Mouse (Mus musculus) heart, embryonic 11.5 days (tissue): ENCODE measurements around the gene Glycam1. TPM values are rescaled to one million over a fixed set of nuclear protein-coding genes. Genes with fewer than 3 reads are reported as not detected.

ENCODE experiments used
- ATAC-seq: fragments of 200-750 bp; cut with Nextera tagmentation; replicated peaks from 2 replicates; pipeline ENCODE4 v1.8.0; 2017; ENCODE audit warnings: moderate library complexity; ENCODE audit not compliant: insufficient number of reproducible peaks, low FRiP score, low TSS enrichment
- H3K27ac ChIP-seq: fragments of 300-500 bp; sonication (generic); 2 replicates; pipeline ENCODE4 v1.5.1; 2014; ENCODE audit warnings: mild to moderate bottlenecking, low read depth, low read length
- H3K27me3 ChIP-seq: fragments of 300-500 bp; sonication (generic); 2 replicates; pipeline ENCODE4 v1.6.1; 2014; ENCODE audit warnings: mild to moderate bottlenecking, low read length, mixed read lengths; ENCODE audit not compliant: control insufficient read depth, insufficient read depth
- H3K36me3 ChIP-seq: fragments of 300-500 bp; sonication (generic); 2 replicates; pipeline ENCODE4 v1.6.1; 2014; ENCODE audit warnings: mild to moderate bottlenecking, low read length, moderate library complexity, mixed read lengths; ENCODE audit not compliant: control insufficient read depth, insufficient read depth
- H3K4me1 ChIP-seq: fragments of 300-500 bp; sonication (generic); 2 replicates; pipeline ENCODE4 v1.6.1; 2014; ENCODE audit warnings: low read length; ENCODE audit not compliant: control insufficient read depth, insufficient read depth
- H3K4me2 ChIP-seq: fragments of 300-500 bp; sonication (generic); 2 replicates; pipeline ENCODE4 v1.6.1; 2014; ENCODE audit warnings: mild to moderate bottlenecking, moderate library complexity
- H3K4me3 ChIP-seq: fragments of 300-500 bp; sonication (generic); 2 replicates; pipeline ENCODE4 v1.5.1; 2014; ENCODE audit warnings: low read depth, low read length
- H3K9ac ChIP-seq: fragments of 300-500 bp; sonication (generic); 2 replicates; pipeline ENCODE4 v1.6.1; 2014; ENCODE audit warnings: mild to moderate bottlenecking, low read depth, low read length, moderate library complexity
- H3K9me3 ChIP-seq: fragments of 300-500 bp; sonication (generic); replicated peaks from 2 replicates; pipeline ENCODE4 v1.6.1; 2016; ENCODE audit warnings: low read length; ENCODE audit not compliant: control insufficient read depth
- WGBS: fragments of 180-500 bp; shearing (Covaris S2); extraction: QIAGEN DNeasy Blood & Tissue Kit; methylation state at CpG from one replicate; pipeline ENCODE4 v1.1.7; 2014; ENCODE audit not compliant: insufficient replicate concordance; 5-methylcytosine and 5-hydroxymethylcytosine counted together
- polyA plus RNA-seq: library from polyadenylated mRNA; unstranded; fragments of >200 nt; fragmentation: Nextera tagmentation; extraction: Ambion mirVana; gene quantifications from 2 replicates; pipeline ENCODE4 v1.2.1, GENCODE M21; 2014

Glycam1 gene
- polyA plus RNA-seq, 1 experiment from 2014 or later, result not detected

DNA sequence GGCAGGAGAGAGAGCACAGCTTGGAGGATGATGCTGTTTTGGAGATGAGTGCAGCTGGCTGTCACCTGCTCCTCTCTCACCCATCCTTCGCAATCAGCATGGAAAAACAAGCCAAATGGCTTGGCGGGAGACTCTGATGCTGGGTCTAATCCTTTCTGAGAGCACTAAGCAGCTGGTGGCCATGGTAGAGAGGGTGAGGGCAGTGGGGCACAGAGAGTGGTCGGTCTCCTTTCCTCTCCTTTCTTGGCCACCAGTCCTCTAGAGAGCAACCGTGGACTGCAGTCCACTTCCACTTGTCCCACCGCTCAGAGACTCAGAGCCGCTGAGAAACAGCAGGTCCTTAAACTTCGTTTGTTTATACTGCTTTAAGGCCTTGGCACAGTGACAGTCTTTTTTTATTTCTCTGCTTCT is 51.3 kb downstream of the Glycam1 start:
- no peaks in the 10 kb centered on the region for H3K36me3 ChIP-seq
- no peaks in the 10 kb centered on the region for H3K27me3 ChIP-seq
- H3K9ac ChIP-seq, result peak overlapping the region; percentile 63; the same call in 1 of the 2 replicates
- 9% methylated on average over 7 of the region's 7 CpGs for WGBS
- peak overlapping the region; percentile 67 for H3K4me2 ChIP-seq
- no peak overlapping the region for H3K27ac ChIP-seq
- peaks cover 12% of the 10 kb centered on the region for H3K4me1 ChIP-seq
- H3K4me3 ChIP-seq, result peak overlapping the region; percentile 36
- no peaks in the 10 kb centered on the region for H3K9me3 ChIP-seq
- no peak for ATAC-seq

Other genes starting within 250 kb of the Glycam1 start
- gene Zfp385a, start 225.0 kb downstream of the Glycam1 start, polyA plus RNA-seq, result 10.2 and 11.6 TPM in 2 replicates
- 66.4 and 82.7 TPM in 2 replicates for gene Itga5, start 198.3 kb downstream of the Glycam1 start, polyA plus RNA-seq
- gene Gtsf1, start 134.6 kb downstream of the Glycam1 start, polyA plus RNA-seq, result 38.0 and 38.5 TPM in 2 replicates
- gene Gtsf2, start 116.6 kb downstream of the Glycam1 start, polyA plus RNA-seq, result not detected in 2 replicates
- 0.87 and 1.9 TPM in 2 replicates for gene Nckap1l, start 111.3 kb downstream of the Glycam1 start, polyA plus RNA-seq
- gene Pde1b, start 62.0 kb downstream of the Glycam1 start, polyA plus RNA-seq, result 4.0 and 4.3 TPM in 2 replicates
- 82.6 and 82.9 TPM in 2 replicates for gene Ppp1r1a, start 27.1 kb downstream of the Glycam1 start, polyA plus RNA-seq
- not detected in 2 replicates for gene Mucl1, start 190.4 kb upstream of the Glycam1 start, polyA plus RNA-seq